ENCODE assay signal across 7 mouse cellular contexts in the genomic region with DNA sequence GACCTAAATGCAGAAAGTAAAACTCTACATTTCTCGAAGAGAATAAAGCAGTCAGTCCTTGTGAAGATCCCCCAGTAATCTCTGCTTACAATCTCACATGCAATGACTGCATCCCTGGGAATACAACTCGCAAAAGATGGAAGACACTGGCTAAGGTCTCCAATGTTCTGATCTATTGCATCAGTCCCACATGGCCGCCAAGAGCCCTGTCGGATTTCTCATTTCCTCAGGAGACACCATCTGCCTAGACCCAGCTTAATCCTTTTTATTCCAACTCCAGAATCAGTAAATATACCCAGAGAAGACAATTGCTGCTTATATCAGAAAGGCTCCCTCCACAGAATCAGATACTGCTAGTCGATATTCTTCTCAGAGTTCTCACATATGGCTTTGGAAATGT.
"Had no signal": no experiment of that assay in that cellular context is flagged by ENCODE, and none has a peak within 500 bp of the region (broad histone marks: within the 10 kb centered on the region; RNA-seq: fewer than 3 reads in every experiment).

No protein-coding gene starts in this region.

- DNase-seq: lung, adult 2 months; lung, postnatal 14 days; lung, postnatal 36 days; right cerebral cortex, postnatal 14 days; thymus, adult 2 months; thymus, postnatal 25 days; thymus, postnatal 4 days had no signal
